Mouse (Mus musculus): ENCODE measurements around the gene Ctu1. TPM values are rescaled to one million over a fixed set of nuclear protein-coding genes. Genes with fewer than 3 reads are reported as not detected.

Ctu1 gene
- polyA plus RNA-seq, 1 experiment from 2014 or later: 15.0 TPM

DNA sequence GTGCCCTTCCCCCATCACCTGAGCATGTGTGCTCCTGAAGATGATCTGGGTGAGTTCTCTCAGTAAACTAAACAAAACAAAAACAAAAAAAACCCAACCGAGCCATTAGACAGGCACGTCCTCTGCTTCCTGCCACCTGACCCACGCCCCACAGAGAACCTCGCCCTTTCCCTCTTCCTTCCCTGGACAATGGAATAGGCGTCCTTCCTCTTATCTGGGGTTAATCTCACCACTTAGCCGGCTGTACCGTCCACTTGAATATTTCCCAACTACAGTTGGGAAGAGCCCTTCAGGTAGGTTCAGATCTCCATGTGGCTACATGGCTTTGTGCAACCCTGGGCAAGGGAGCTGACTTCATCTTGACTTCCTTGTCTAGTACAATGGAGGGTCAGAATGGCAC, 13.3 kb downstream of the Ctu1 start:
- ATAC-seq (ENCODE audit: low FRiP score, low read depth): no peak
- WGBS: 72% methylated on average over 7 of the region's 7 CpGs
- H3K4me3 ChIP-seq: no peak overlapping the region
- no peaks in the 10 kb centered on the region for H3K27me3 ChIP-seq
- H3K4me1 ChIP-seq: no peaks in the 10 kb centered on the region
- H3K9ac ChIP-seq: no peak overlapping the region
- H3K36me3 ChIP-seq: no peaks in the 10 kb centered on the region
- H3K4me2 ChIP-seq (replicated peaks): no peak overlapping the region
- H3K9me3 ChIP-seq: no peaks in the 10 kb centered on the region
- no peak overlapping the region for H3K27ac ChIP-seq

DNA sequence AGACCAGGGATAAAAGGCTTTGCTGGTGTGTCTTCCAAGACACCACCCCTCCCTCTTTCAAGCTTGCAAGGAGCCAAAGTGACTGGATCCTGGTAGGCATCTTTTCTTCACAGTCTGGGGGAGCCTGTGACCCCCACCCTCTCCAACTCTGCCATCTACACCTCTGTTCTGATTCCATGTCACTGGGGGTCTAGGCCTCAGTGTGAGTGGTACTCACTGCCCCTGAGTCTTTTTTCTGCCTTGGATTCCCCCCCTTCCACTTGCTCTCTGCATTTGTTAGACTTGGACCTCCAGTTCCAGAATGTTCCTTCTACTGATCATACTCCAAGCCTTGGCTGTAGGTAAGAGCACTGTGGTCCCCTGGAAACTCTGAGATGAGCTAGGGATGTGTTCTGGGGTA, 18.3 kb downstream of the Ctu1 start, which contains the start of gene Klk14:
Gene Klk14, plus strand, starts transcription at position 301 of the 400 bp plus-strand sequence.
- H3K9me3 ChIP-seq: no peaks in the 10 kb centered on the region
- no peaks in the 10 kb centered on the region for H3K27me3 ChIP-seq
- H3K4me3 ChIP-seq: no peak within 1 kb of the TSS
- ATAC-seq (ENCODE audit: low FRiP score, low read depth): no peak
- no peak within 1 kb of the TSS for H3K27ac ChIP-seq
- no peak within 1 kb of the TSS for H3K4me2 ChIP-seq (replicated peaks)
- no peaks in the 10 kb centered on the region for H3K36me3 ChIP-seq
- H3K9ac ChIP-seq: no peak within 1 kb of the TSS
- H3K4me1 ChIP-seq: no peaks in the 10 kb centered on the region

DNA sequence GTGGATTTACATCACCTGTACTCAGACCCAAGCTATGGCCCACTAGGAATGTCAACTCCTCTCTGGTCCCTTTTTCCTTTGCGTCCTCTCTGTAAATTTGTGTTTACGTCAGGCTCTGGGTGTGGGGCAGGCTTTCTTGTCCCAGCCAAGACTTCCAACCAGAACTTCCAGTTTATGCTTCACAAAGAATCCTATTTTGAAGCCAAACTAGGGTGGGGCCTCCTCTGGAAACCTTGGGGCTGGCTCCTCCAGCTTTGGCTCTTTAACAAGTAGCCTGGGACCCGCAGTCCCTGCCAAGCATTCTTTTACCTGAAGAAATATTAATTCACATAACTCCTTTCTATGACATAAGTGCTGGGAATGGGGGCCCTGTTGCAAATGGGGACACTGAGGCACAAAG, 38.2 kb downstream of the Ctu1 start:
- Histone ChIP-seq H3K4me1 (peaks cover 8% of the 10 kb centered on the region), H3K4me3 (no peak overlapping the region), H3K4me2 (replicated peaks) (no peak overlapping the region), H3K9me3 (no peaks in the 10 kb centered on the region), H3K27me3 (peaks cover 3% of the 10 kb centered on the region; the same call in 1 of the 2 replicates), H3K36me3 (no peaks in the 10 kb centered on the region), H3K27ac (no peak overlapping the region), H3K9ac (no peak overlapping the region)
- WGBS: 89% methylated on average over 3 of the region's 3 CpGs
- ATAC-seq (ENCODE audit: low FRiP score, low read depth): no peak

DNA sequence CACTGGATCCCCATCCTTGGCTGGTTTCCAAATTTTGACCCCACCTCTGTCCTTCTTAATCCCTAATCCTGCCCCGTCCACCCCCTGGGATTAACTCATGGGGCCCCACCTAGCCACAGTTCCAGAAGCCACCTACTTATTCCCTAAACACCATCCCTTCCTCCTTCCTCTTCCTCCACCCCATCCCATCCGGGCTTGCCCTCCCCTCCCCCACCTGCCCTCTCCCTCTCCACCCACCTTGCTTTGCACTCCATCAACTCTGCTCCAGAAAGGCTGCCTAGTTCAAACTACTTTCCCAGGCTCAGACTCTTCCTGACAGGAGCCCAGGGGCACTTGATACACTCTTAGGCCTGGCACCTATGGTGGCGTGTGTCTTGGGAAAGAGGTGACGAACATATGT, 40.5 kb downstream of the Ctu1 start, which contains the start of gene Klk13:
Gene Klk13, plus strand, starts transcription at position 301 of the 400 bp plus-strand sequence.
- Histone ChIP-seq H3K27ac (no peak within 1 kb of the TSS), H3K9me3 (no peaks in the 10 kb centered on the region), H3K9ac (no peak within 1 kb of the TSS), H3K27me3 (peaks cover 3% of the 10 kb centered on the region; the same call in 1 of the 2 replicates), H3K36me3 (no peaks in the 10 kb centered on the region), H3K4me2 (replicated peaks) (peak within 1 kb of the TSS; percentile 46), H3K4me1 (peaks cover 8% of the 10 kb centered on the region), H3K4me3 (no peak within 1 kb of the TSS)
- 56% methylated on average over 4 of the region's 4 CpGs for WGBS
- no peak for ATAC-seq (ENCODE audit: low FRiP score, low read depth)

DNA sequence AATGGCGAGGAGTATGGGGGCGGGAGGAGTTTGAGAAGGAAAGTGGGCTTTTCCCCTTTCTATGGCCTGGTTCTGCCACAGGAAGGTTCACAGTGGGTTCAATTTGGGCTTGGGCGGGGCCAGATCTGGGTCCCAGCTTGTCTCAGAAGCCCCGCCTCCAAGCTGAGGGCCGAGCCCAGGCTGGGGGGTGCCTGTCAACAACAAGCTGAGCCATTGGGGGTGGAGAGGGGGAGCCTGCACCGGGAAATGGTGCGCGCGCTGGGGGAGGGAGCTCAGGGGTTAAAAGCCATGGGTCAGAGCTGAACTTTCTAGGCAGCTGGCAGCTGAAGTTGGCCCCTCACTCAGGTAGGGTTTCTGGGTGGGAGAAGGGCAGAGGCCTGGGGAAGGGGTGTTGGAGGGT, 41.1 kb downstream of the Ctu1 start:
- ATAC-seq (ENCODE audit: low FRiP score, low read depth): no peak
- Histone ChIP-seq H3K4me1 (peaks cover 8% of the 10 kb centered on the region), H3K36me3 (no peaks in the 10 kb centered on the region), H3K9me3 (no peaks in the 10 kb centered on the region), H3K4me2 (replicated peaks) (peak overlapping the region; percentile 46), H3K27me3 (peaks cover 3% of the 10 kb centered on the region; the same call in 1 of the 2 replicates), H3K27ac (no peak overlapping the region), H3K4me3 (no peak overlapping the region), H3K9ac (no peak overlapping the region)
- WGBS: 8% methylated on average over 8 of the region's 9 CpGs

DNA sequence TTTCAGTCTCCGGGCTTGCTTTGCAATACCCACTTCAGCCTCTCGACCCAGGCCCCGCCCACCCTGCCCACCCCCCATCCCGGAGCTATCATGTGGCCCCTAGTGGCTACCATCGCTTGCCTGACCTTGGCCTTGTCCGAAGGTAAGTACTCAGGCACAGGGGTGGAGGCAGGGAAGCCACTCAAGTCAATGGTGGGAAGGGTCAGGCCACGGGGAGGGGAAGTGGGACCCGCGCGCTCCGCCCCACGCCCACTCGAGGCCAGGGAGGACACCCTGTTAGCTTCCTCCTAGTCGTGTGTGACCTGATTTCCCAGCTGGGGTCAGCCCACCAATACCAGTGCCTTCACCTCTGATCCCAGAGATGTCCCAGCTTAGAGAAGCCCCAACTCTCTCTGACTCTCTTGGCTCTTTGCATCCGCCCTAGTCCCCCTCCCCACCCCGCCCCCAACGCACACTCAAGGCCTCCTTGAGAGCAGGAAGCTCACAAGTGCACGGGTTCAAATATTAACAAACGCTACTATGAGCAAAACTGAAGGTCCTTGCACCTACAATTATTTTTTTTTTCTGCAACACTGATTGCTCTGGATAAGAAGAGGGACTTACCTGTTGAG, 42.0 kb downstream of the Ctu1 start:
- Histone ChIP-seq H3K9me3 (no peaks in the 10 kb centered on the region), H3K27me3 (peaks cover 3% of the 10 kb centered on the region; the same call in 1 of the 2 replicates), H3K36me3 (no peaks in the 10 kb centered on the region), H3K4me2 (replicated peaks) (peak overlapping the region; percentile 46), H3K27ac (no peak overlapping the region), H3K4me3 (no peak overlapping the region), H3K4me1 (peaks cover 8% of the 10 kb centered on the region), H3K9ac (no peak overlapping the region)
- 12% methylated on average over 19 of the region's 19 CpGs for WGBS
- 0 out of 2 replicates have a peak, but pooled peaks have one; percentile 28 for ATAC-seq (ENCODE audit: low FRiP score, low read depth)

Other genes with a start within 250 kb of the Ctu1 start
- not detected in 2 replicates for gene Lim2, start 244.3 kb upstream of the Ctu1 start, polyA plus RNA-seq (2015; fragmentation: Nextera tagmentation; extraction: Ambion mirVana)
- gene Nkg7, start 234.9 kb upstream of the Ctu1 start, polyA plus RNA-seq (2015; fragmentation: Nextera tagmentation; extraction: Ambion mirVana): 0.89 and 1.1 TPM in 2 replicates
- not detected in 2 replicates for gene Cldnd2, start 231.2 kb upstream of the Ctu1 start, polyA plus RNA-seq (2015; fragmentation: Nextera tagmentation; extraction: Ambion mirVana)
- gene Etfb, start 227.9 kb upstream of the Ctu1 start, polyA plus RNA-seq (2015; fragmentation: Nextera tagmentation; extraction: Ambion mirVana): 272 and 301 TPM in 2 replicates
- not detected in 2 replicates for gene Gm45233, start 227.9 kb upstream of the Ctu1 start, polyA plus RNA-seq (2015; fragmentation: Nextera tagmentation; extraction: Ambion mirVana)
- gene Vsig10l, start 208.9 kb upstream of the Ctu1 start, polyA plus RNA-seq (2015; fragmentation: Nextera tagmentation; extraction: Ambion mirVana): 3.9 and 4.8 TPM in 2 replicates
- 1.8 and 2.0 TPM in 2 replicates for gene Iglon5, start 181.9 kb upstream of the Ctu1 start, polyA plus RNA-seq (2015; fragmentation: Nextera tagmentation; extraction: Ambion mirVana)
- not detected in 2 replicates for gene 4931406B18Rik, start 166.1 kb upstream of the Ctu1 start, polyA plus RNA-seq (2015; fragmentation: Nextera tagmentation; extraction: Ambion mirVana)
- 1.2 and 1.5 TPM in 2 replicates for gene Cd33, start 127.6 kb upstream of the Ctu1 start, polyA plus RNA-seq (2015; fragmentation: Nextera tagmentation; extraction: Ambion mirVana)
- gene Zfp658, start 109.8 kb upstream of the Ctu1 start, polyA plus RNA-seq (2015; fragmentation: Nextera tagmentation; extraction: Ambion mirVana): 4.8 and 4.9 TPM in 2 replicates
- gene Zfp719, start 92.4 kb upstream of the Ctu1 start, polyA plus RNA-seq (2015; fragmentation: Nextera tagmentation; extraction: Ambion mirVana): 14.4 and 15.4 TPM in 2 replicates
- 0.27 and 0.33 TPM in 2 replicates for gene Zfp819, start 64.8 kb upstream of the Ctu1 start, polyA plus RNA-seq (2015; fragmentation: Nextera tagmentation; extraction: Ambion mirVana)
- not detected in 2 replicates for gene Ceacam18, start 37.3 kb upstream of the Ctu1 start, polyA plus RNA-seq (2015; fragmentation: Nextera tagmentation; extraction: Ambion mirVana)
- gene Siglece, start 11.9 kb upstream of the Ctu1 start, polyA plus RNA-seq (2015; fragmentation: Nextera tagmentation; extraction: Ambion mirVana): 0.62 and 0.70 TPM in 2 replicates
- not detected in 2 replicates for gene Klk14, start 18.4 kb downstream of the Ctu1 start, polyA plus RNA-seq (2015; fragmentation: Nextera tagmentation; extraction: Ambion mirVana)
- gene Klk13, start 40.6 kb downstream of the Ctu1 start, polyA plus RNA-seq (2015; fragmentation: Nextera tagmentation; extraction: Ambion mirVana): 0.37 and 0.79 TPM in 2 replicates
- gene Klk12, start 96.9 kb downstream of the Ctu1 start, polyA plus RNA-seq (2015; fragmentation: Nextera tagmentation; extraction: Ambion mirVana): not detected in 2 replicates
- gene Klk11, start 102.6 kb downstream of the Ctu1 start, polyA plus RNA-seq (2015; fragmentation: Nextera tagmentation; extraction: Ambion mirVana): 0.27 and 0.70 TPM in 2 replicates
- gene Klk10, start 109.0 kb downstream of the Ctu1 start, polyA plus RNA-seq (2015; fragmentation: Nextera tagmentation; extraction: Ambion mirVana): 2.0 and 2.1 TPM in 2 replicates
- 0.38 and 0.55 TPM in 2 replicates for gene Klk9, start 119.9 kb downstream of the Ctu1 start, polyA plus RNA-seq (2015; fragmentation: Nextera tagmentation; extraction: Ambion mirVana)
- gene Klk8, start 125.6 kb downstream of the Ctu1 start, polyA plus RNA-seq (2015; fragmentation: Nextera tagmentation; extraction: Ambion mirVana): 16.8 and 19.0 TPM in 2 replicates
- not detected in 2 replicates for gene Klk7, start 139.3 kb downstream of the Ctu1 start, polyA plus RNA-seq (2015; fragmentation: Nextera tagmentation; extraction: Ambion mirVana)
- gene Klk6, start 152.5 kb downstream of the Ctu1 start, polyA plus RNA-seq (2015; fragmentation: Nextera tagmentation; extraction: Ambion mirVana): not detected in 2 replicates
- gene Klk5, start 170.0 kb downstream of the Ctu1 start, polyA plus RNA-seq (2015; fragmentation: Nextera tagmentation; extraction: Ambion mirVana): 0.26 and 0.27 TPM in 2 replicates
- gene Klk4, start 209.1 kb downstream of the Ctu1 start, polyA plus RNA-seq (2015; fragmentation: Nextera tagmentation; extraction: Ambion mirVana): 0.20 and 0.27 TPM in 2 replicates

Data from limb, embryonic 13.5 days (tissue).